36 mouse cellular contexts compared by ENCODE assay signal in genomic region chr7:135406761-135407160, GRCm38 (mm10). TPM values are rescaled to one million over a fixed set of nuclear protein-coding genes. Genes with fewer than 3 reads are reported as not detected.
"Had no signal": no experiment of that assay in that cellular context is flagged by ENCODE, and none has a peak within 500 bp of the region (broad histone marks: within the 10 kb centered on the region; RNA-seq: fewer than 3 reads in every experiment).

No protein-coding gene starts in this region.

- H3K9ac ChIP-seq: embryonic facial prominence, embryonic 12.5 days; embryonic facial prominence, embryonic 13.5 days; embryonic facial prominence, embryonic 15.5 days; forebrain, embryonic 12.5 days; forebrain, embryonic 13.5 days; forebrain, embryonic 15.5 days; forebrain, postnatal 0 days had no signal

- H3K27ac ChIP-seq: embryonic facial prominence, embryonic 10.5 days; embryonic facial prominence, embryonic 12.5 days; embryonic facial prominence, embryonic 13.5 days; embryonic facial prominence, embryonic 15.5 days; forebrain, embryonic 10.5 days; forebrain, embryonic 12.5 days; forebrain, embryonic 13.5 days; forebrain, embryonic 15.5 days; gastrocnemius, adult 2 months; heart, adult 2 months; heart, embryonic 10.5 days had no signal

- DNase-seq: cerebellum, adult 9-10 months; cerebellum, adult 9-11 months; cerebellum, postnatal 10 days; cerebellum, postnatal 14 days; cerebellum, postnatal 25 days; cerebellum, postnatal 36 days; embryo, embryonic 11 days; forebrain, postnatal 0 days; gastrocnemius, adult 2 months; gastrocnemius, postnatal 10 days; gastrocnemius, postnatal 14 days; gastrocnemius, postnatal 25 days; gastrocnemius, postnatal 36 days; heart, adult 18-20 months; heart, adult 2 months had no signal

- H3K36me3 ChIP-seq: embryonic facial prominence, embryonic 10.5 days; embryonic facial prominence, embryonic 12.5 days; embryonic facial prominence, embryonic 13.5 days; embryonic facial prominence, embryonic 15.5 days; forebrain, embryonic 10.5 days; forebrain, embryonic 12.5 days; forebrain, embryonic 15.5 days; heart, embryonic 10.5 days had no signal

- H3K9me3 ChIP-seq: embryonic facial prominence, embryonic 10.5 days; embryonic facial prominence, embryonic 12.5 days; embryonic facial prominence, embryonic 13.5 days; embryonic facial prominence, embryonic 15.5 days; forebrain, embryonic 10.5 days; forebrain, embryonic 12.5 days; forebrain, embryonic 13.5 days; forebrain, embryonic 15.5 days; heart, embryonic 10.5 days had no signal

- H3K4me3 ChIP-seq: embryonic facial prominence, embryonic 10.5 days; embryonic facial prominence, embryonic 12.5 days; embryonic facial prominence, embryonic 13.5 days; embryonic facial prominence, embryonic 15.5 days; erythroblast, embryonic 14.5 days; forebrain, embryonic 10.5 days; forebrain, embryonic 12.5 days; forebrain, embryonic 13.5 days; forebrain, embryonic 15.5 days; gastrocnemius, adult 2 months; heart, adult 2 months; heart, embryonic 10.5 days had no signal

RNA-seq across cellular contexts. Expression of gene Foxi2, which starts 3.3 kb away (rescaled TPM):
- total RNA-seq: common myeloid progenitor, adult 5-6 weeks; forebrain, postnatal 0 days; gastrocnemius, adult 18-20 months; gastrocnemius, adult 2 months; gastrocnemius, adult 8-10 months; gastrocnemius, postnatal 10 days; gastrocnemius, postnatal 14 days; gastrocnemius, postnatal 25 days; gastrocnemius, postnatal 36 days; gastrocnemius, postnatal 4 days; granulocyte monocyte progenitor cell, adult 5-6 weeks; heart, adult 18-20 months; heart, adult 2 months; heart, adult 8-10 months had no signal
- polyA plus RNA-seq: cortical plate, adult 2 months; embryonic facial prominence, embryonic 14.5 days; erythroblast, embryonic 14.5 days; forebrain, embryonic 13.5 days; forebrain, embryonic 14.5 days; forebrain, embryonic 15.5 days; forebrain, embryonic 16.5 days; gonadal fat pad, adult 2 months; heart, adult 2 months had no signal
